Mouse (Mus musculus) small intestine, adult 2 months (tissue): Measurements from ENCODE around the gene Amer3.

Experiments used
- CTCF ChIP-seq: fragments of 200-500 bp; IDR thresholded peaks from 2 replicates; pipeline ENCODE4 v1.5.1; 2012; ENCODE audit warnings: low read depth, mild to moderate bottlenecking, control low read depth, inconsistent platforms, low read length, moderate library complexity, mixed read lengths; ENCODE audit not compliant: insufficient replicate concordance, insufficient read length; ENCODE audit errors: extremely low read depth
- POLR2A ChIP-seq: fragments of 200-500 bp; IDR thresholded peaks from 2 replicates; pipeline ENCODE4 v1.6.1; 2012; ENCODE audit warnings: low read depth, mild to moderate bottlenecking, control low read depth, inconsistent platforms, low read length, moderate library complexity

- TF ChIP-seq CTCF (no peak), POLR2A (no peak)
These were observed 43.1 kb upstream of the Amer3 start for GRCm38 (mm10) chr1:34536291-34536766.
